ENCODE assay signal across 1 mouse cellular context in the genomic region with DNA sequence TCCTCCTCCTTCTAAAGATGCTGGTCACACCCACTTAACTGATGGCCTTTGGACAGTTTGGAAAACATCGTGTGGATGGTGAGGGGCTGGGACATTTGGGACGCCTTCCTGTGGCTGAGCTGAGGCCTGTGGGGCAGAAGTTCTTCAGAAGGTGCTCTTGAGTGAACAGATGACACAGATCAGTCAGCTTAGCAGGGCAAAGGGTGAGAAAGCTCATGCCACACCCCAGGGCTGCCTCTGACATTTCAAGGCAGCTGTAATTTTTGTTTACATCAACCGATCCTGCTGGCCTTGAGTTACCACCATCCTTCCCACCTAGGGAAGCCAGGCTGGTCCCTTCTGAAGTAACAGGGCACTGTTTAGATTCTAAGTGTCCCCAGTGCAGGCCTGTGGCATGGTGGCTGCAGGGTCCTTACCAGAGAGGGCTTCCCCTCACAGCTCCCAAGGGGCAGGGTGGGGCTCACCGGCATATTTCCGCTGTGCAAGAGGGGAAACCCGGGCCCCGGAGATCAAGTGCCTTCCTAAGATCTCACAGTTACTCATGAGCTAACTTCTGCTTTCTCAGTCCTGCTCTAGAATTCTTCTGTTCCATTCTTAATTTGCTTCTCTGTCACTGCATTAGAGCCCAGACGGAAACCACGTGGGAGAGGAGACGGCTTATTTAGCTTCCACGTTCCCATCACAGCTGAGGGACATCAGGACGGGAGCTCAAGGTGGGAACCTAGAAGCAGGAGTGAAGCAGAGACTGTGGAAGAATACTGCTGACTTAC.
A peak's percentile ranks its signal among the peaks of the same experiment; 100 is the strongest.
TF ChIP-seq lines count a peak whose summit lies in the region.

No protein-coding gene starts in this region.

TF ChIP-seq in MEL, 35 proteins besides CTCF, POLR2A, EP300 and RAD21 (continued from another document):
- TF ChIP-seq TAL1 (IDR thresholded peaks at IDR 0.05; ENCODE audit: low read length) (no peak), E2F4 (IDR thresholded peaks at IDR 0.05; ENCODE audit: borderline replicate concordance, low read depth, low read length) (no peak), ETS1 (IDR thresholded peaks at IDR 0.05; ENCODE audit: low read depth, low read length) (peak; percentile 50; the same call in 1 of the 2 replicates), MYC (IDR thresholded peaks at IDR 0.05; ENCODE audit: low read depth, low read length) (peak; percentile 97), SMC3 (IDR thresholded peaks at IDR 0.05; ENCODE audit: low read depth, low read length) (no peak), BHLHE40 (IDR thresholded peaks at IDR 0.05; ENCODE audit: borderline replicate concordance, low read depth, low read length) (no peak), NELFE (IDR thresholded peaks at IDR 0.05; ENCODE audit: low read depth, low read length) (peak; percentile 46), MYB (IDR thresholded peaks at IDR 0.05; ENCODE audit: low read depth, low read length) (no peak)
